Mouse (Mus musculus) neural tube, embryonic 15.5 days (tissue): Measurements from ENCODE around the gene Nr1i2. TPM values are rescaled to one million over a fixed set of nuclear protein-coding genes. Genes with fewer than 3 reads are reported as not detected.

ENCODE experiments used
- ATAC-seq: fragments of 200-750 bp; cut with Nextera tagmentation; 2 replicates; pipeline ENCODE4 v1.8.0; 2017; ENCODE audit warnings: mild to moderate bottlenecking, moderate TSS enrichment, moderate library complexity; ENCODE audit not compliant: low FRiP score
- H3K27ac ChIP-seq: fragments of 300-500 bp; sonication (generic); replicated peaks from 2 replicates; pipeline ENCODE4 v1.5.1; 2015; ENCODE audit warnings: mild to moderate bottlenecking, inconsistent platforms
- H3K27me3 ChIP-seq: fragments of 300-500 bp; sonication (generic); replicated peaks from 2 replicates; pipeline ENCODE4 v1.6.1; 2015; ENCODE audit warnings: inconsistent platforms
- H3K36me3 ChIP-seq: fragments of 300-500 bp; sonication (generic); 2 replicates; pipeline ENCODE4 v1.6.1; 2015; ENCODE audit warnings: inconsistent platforms
- H3K4me1 ChIP-seq: fragments of 300-500 bp; sonication (generic); 2 replicates; pipeline ENCODE4 v1.6.1; 2015; ENCODE audit warnings: inconsistent platforms
- H3K4me2 ChIP-seq: fragments of 300-500 bp; sonication (generic); 2 replicates; pipeline ENCODE4 v1.6.1; 2015; ENCODE audit warnings: inconsistent platforms, mild to moderate bottlenecking, moderate library complexity
- H3K4me3 ChIP-seq: fragments of 300-500 bp; sonication (generic); replicated peaks from 2 replicates; pipeline ENCODE4 v1.5.1; 2015; ENCODE audit warnings: mild to moderate bottlenecking, inconsistent platforms
- H3K9ac ChIP-seq: fragments of 300-500 bp; sonication (generic); replicated peaks from 2 replicates; pipeline ENCODE4 v1.6.1; 2015; ENCODE audit warnings: mild to moderate bottlenecking, inconsistent platforms
- H3K9me3 ChIP-seq: fragments of 300-500 bp; sonication (generic); replicated peaks from 2 replicates; pipeline ENCODE4 v1.6.1; 2016; ENCODE audit warnings: inconsistent platforms
- WGBS: fragments of 180-500 bp; shearing (Covaris S2); methylation state at CpG from one replicate; pipeline ENCODE4 v1.1.7; 2015; ENCODE audit warnings: mixed read lengths; 5-methylcytosine and 5-hydroxymethylcytosine counted together
- polyA plus RNA-seq: library from polyadenylated mRNA; unstranded; fragments of >200 nt; fragmentation: Nextera tagmentation; extraction: Ambion mirVana; gene quantifications from 2 replicates; pipeline ENCODE4 v1.2.1, GENCODE M21; 2015

Gene Nr1i2
- polyA plus RNA-seq, 1 experiment from 2014 or later: not detected

GRCm38 (mm10) chr16:38285801-38286200 lies 8.8 kb downstream of the Nr1i2 start:
- 80% methylated on average over 7 of the region's 7 CpGs for WGBS
- ATAC-seq: no peak
- H3K4me2 ChIP-seq: no peak overlapping the region
- no peaks in the 10 kb centered on the region for H3K36me3 ChIP-seq
- no peak overlapping the region for H3K9ac ChIP-seq
- H3K27ac ChIP-seq: no peak overlapping the region
- H3K4me1 ChIP-seq: peaks cover 4% of the 10 kb centered on the region; the same call in 1 of the 2 replicates
- H3K9me3 ChIP-seq: no peaks in the 10 kb centered on the region
- no peak overlapping the region for H3K4me3 ChIP-seq
- no peaks in the 10 kb centered on the region for H3K27me3 ChIP-seq

- Histone ChIP-seq H3K9me3 (no peaks in the 10 kb centered on the region), H3K36me3 (no peaks in the 10 kb centered on the region), H3K27ac (no peak overlapping the region), H3K4me2 (no peak overlapping the region), H3K27me3 (no peaks in the 10 kb centered on the region), H3K4me1 (peaks cover 4% of the 10 kb centered on the region; the same call in 1 of the 2 replicates), H3K9ac (no peak overlapping the region), H3K4me3 (no peak overlapping the region)
- 13% methylated on average over 3 of the region's 3 CpGs for WGBS
- no peak for ATAC-seq
These were observed 11.3 kb downstream of the Nr1i2 start for GRCm38 (mm10) chr16:38283300-38283699.

- H3K4me1 ChIP-seq: peaks cover 4% of the 10 kb centered on the region; the same call in 1 of the 2 replicates
- H3K4me3 ChIP-seq: no peak overlapping the region
- no peak overlapping the region for H3K4me2 ChIP-seq
- no peak for ATAC-seq
- H3K27ac ChIP-seq: no peak overlapping the region
- no peaks in the 10 kb centered on the region for H3K27me3 ChIP-seq
- no peaks in the 10 kb centered on the region for H3K9me3 ChIP-seq
- no peaks in the 10 kb centered on the region for H3K36me3 ChIP-seq
- no peak overlapping the region for H3K9ac ChIP-seq
- WGBS: 88% methylated on average over 7 of the region's 7 CpGs
These were observed 12.0 kb downstream of the Nr1i2 start for GRCm38 (mm10) chr16:38282559-38283160.

- 82% methylated on average over 7 of the region's 7 CpGs for WGBS
- H3K27ac ChIP-seq: no peak overlapping the region
- no peak overlapping the region for H3K9ac ChIP-seq
- H3K4me3 ChIP-seq: no peak overlapping the region
- no peaks in the 10 kb centered on the region for H3K27me3 ChIP-seq
- H3K4me1 ChIP-seq: peaks cover 4% of the 10 kb centered on the region; the same call in 1 of the 2 replicates
- H3K36me3 ChIP-seq: no peaks in the 10 kb centered on the region
- ATAC-seq: no peak
- no peak overlapping the region for H3K4me2 ChIP-seq
- no peaks in the 10 kb centered on the region for H3K9me3 ChIP-seq
These were observed 13.7 kb downstream of the Nr1i2 start for GRCm38 (mm10) chr16:38280951-38281350.

- Histone ChIP-seq H3K36me3 (no peaks in the 10 kb centered on the region), H3K9ac (no peak overlapping the region), H3K9me3 (no peaks in the 10 kb centered on the region), H3K27ac (no peak overlapping the region), H3K4me1 (peaks cover 4% of the 10 kb centered on the region; the same call in 1 of the 2 replicates), H3K4me2 (no peak overlapping the region), H3K4me3 (no peak overlapping the region), H3K27me3 (no peaks in the 10 kb centered on the region)
- 91% methylated on average over 5 of the region's 5 CpGs for WGBS
- ATAC-seq: no peak
These were observed 14.8 kb downstream of the Nr1i2 start for GRCm38 (mm10) chr16:38279794-38280193.

GRCm38 (mm10) chr16:38274737-38275136 lies 19.9 kb downstream of the Nr1i2 start:
- Histone ChIP-seq H3K4me3 (no peak overlapping the region), H3K4me2 (no peak overlapping the region), H3K9ac (no peak overlapping the region), H3K27me3 (no peaks in the 10 kb centered on the region), H3K4me1 (no peaks in the 10 kb centered on the region), H3K27ac (no peak overlapping the region), H3K9me3 (no peaks in the 10 kb centered on the region), H3K36me3 (no peaks in the 10 kb centered on the region)
- WGBS: 85% methylated on average over 2 of the region's 2 CpGs
- no peak for ATAC-seq

GRCm38 (mm10) chr16:38272483-38272882 lies 22.1 kb downstream of the Nr1i2 start:
- Histone ChIP-seq H3K27me3 (no peaks in the 10 kb centered on the region), H3K27ac (no peak overlapping the region), H3K36me3 (no peaks in the 10 kb centered on the region), H3K4me3 (no peak overlapping the region), H3K4me2 (no peak overlapping the region), H3K4me1 (no peaks in the 10 kb centered on the region), H3K9me3 (no peaks in the 10 kb centered on the region), H3K9ac (no peak overlapping the region)
- no peak for ATAC-seq
- WGBS: 39% methylated on average over 5 of the region's 5 CpGs

GRCm38 (mm10) chr16:38271601-38272000 lies 23.0 kb downstream of the Nr1i2 start:
- Histone ChIP-seq H3K27me3 (no peaks in the 10 kb centered on the region), H3K4me2 (no peak overlapping the region), H3K27ac (no peak overlapping the region), H3K4me3 (no peak overlapping the region), H3K9me3 (no peaks in the 10 kb centered on the region), H3K4me1 (no peaks in the 10 kb centered on the region), H3K9ac (no peak overlapping the region), H3K36me3 (no peaks in the 10 kb centered on the region)
- WGBS: 71% methylated on average over 3 of the region's 3 CpGs
- ATAC-seq: no peak

GRCm38 (mm10) chr16:38255927-38256326 lies 38.7 kb downstream of the Nr1i2 start:
- H3K27ac ChIP-seq: no peak overlapping the region
- 93% methylated on average over 9 of the region's 9 CpGs for WGBS
- H3K9me3 ChIP-seq: no peaks in the 10 kb centered on the region
- H3K4me2 ChIP-seq: no peak overlapping the region
- no peaks in the 10 kb centered on the region for H3K36me3 ChIP-seq
- no peak for ATAC-seq
- no peaks in the 10 kb centered on the region for H3K4me1 ChIP-seq
- no peaks in the 10 kb centered on the region for H3K27me3 ChIP-seq
- H3K4me3 ChIP-seq: no peak overlapping the region
- H3K9ac ChIP-seq: no peak overlapping the region

- H3K4me1 ChIP-seq: no peaks in the 10 kb centered on the region
- no peaks in the 10 kb centered on the region for H3K27me3 ChIP-seq
- H3K4me3 ChIP-seq: no peak overlapping the region
- H3K9ac ChIP-seq: no peak overlapping the region
- ATAC-seq: no peak
- H3K4me2 ChIP-seq: no peak overlapping the region
- WGBS: 77% methylated on average over 4 of the region's 4 CpGs
- H3K27ac ChIP-seq: no peak overlapping the region
- H3K36me3 ChIP-seq: no peaks in the 10 kb centered on the region
- H3K9me3 ChIP-seq: no peaks in the 10 kb centered on the region
These were observed 39.5 kb downstream of the Nr1i2 start for GRCm38 (mm10) chr16:38255107-38255506.

- no peaks in the 10 kb centered on the region for H3K4me1 ChIP-seq
- H3K9me3 ChIP-seq: no peaks in the 10 kb centered on the region
- H3K4me3 ChIP-seq: no peak overlapping the region
- no peak for ATAC-seq
- no peaks in the 10 kb centered on the region for H3K27me3 ChIP-seq
- 83% methylated on average over 14 of the region's 14 CpGs for WGBS
- H3K4me2 ChIP-seq: no peak overlapping the region
- no peak overlapping the region for H3K9ac ChIP-seq
- H3K36me3 ChIP-seq: no peaks in the 10 kb centered on the region
- H3K27ac ChIP-seq: no peak overlapping the region
These were observed 40.6 kb downstream of the Nr1i2 start for GRCm38 (mm10) chr16:38254001-38254400.

GRCm38 (mm10) chr16:38250467-38250866 lies 44.2 kb downstream of the Nr1i2 start:
- no peak for ATAC-seq
- Histone ChIP-seq H3K9me3 (no peaks in the 10 kb centered on the region), H3K27ac (no peak overlapping the region), H3K4me2 (no peak overlapping the region), H3K9ac (no peak overlapping the region), H3K27me3 (no peaks in the 10 kb centered on the region), H3K4me1 (0 out of 2 replicates have a peak, but pooled peaks cover 3% of the 10 kb centered on the region), H3K4me3 (no peak overlapping the region), H3K36me3 (peaks cover 6% of the 10 kb centered on the region; the same call in 1 of the 2 replicates)
- WGBS: 95% methylated on average over 6 of the region's 6 CpGs
